Mouse (Mus musculus): ENCODE results near the gene Gm13030. TPM values are rescaled to one million over a fixed set of nuclear protein-coding genes. Genes with fewer than 3 reads are reported as not detected.
"Not testable (repeated sequence)": the region's sequence is repeated elsewhere in the genome, so short reads cannot be mapped to it uniquely, and the experiment has no call there.

Gene Gm13030
- polyA plus RNA-seq, 1 experiment from 2014 or later: not detected

GRCm38 (mm10) chr4:138827147-138827546 lies 46.6 kb downstream of the Gm13030 start:
- Histone ChIP-seq H3K9me3 (peaks cover 13% of the 10 kb centered on the region), H3K4me1 (peaks cover 33% of the 10 kb centered on the region), H3K9ac (no peak overlapping the region), H3K27ac (no peak overlapping the region), H3K27me3 (peaks cover 19% of the 10 kb centered on the region), H3K4me3 (no peak overlapping the region), H3K4me2 (replicated peaks) (no peak overlapping the region), H3K36me3 (no peaks in the 10 kb centered on the region)
- ATAC-seq (ENCODE audit: low FRiP score, low read depth): no peak
- 37% methylated on average over 11 of the region's 11 CpGs for WGBS

DNA sequence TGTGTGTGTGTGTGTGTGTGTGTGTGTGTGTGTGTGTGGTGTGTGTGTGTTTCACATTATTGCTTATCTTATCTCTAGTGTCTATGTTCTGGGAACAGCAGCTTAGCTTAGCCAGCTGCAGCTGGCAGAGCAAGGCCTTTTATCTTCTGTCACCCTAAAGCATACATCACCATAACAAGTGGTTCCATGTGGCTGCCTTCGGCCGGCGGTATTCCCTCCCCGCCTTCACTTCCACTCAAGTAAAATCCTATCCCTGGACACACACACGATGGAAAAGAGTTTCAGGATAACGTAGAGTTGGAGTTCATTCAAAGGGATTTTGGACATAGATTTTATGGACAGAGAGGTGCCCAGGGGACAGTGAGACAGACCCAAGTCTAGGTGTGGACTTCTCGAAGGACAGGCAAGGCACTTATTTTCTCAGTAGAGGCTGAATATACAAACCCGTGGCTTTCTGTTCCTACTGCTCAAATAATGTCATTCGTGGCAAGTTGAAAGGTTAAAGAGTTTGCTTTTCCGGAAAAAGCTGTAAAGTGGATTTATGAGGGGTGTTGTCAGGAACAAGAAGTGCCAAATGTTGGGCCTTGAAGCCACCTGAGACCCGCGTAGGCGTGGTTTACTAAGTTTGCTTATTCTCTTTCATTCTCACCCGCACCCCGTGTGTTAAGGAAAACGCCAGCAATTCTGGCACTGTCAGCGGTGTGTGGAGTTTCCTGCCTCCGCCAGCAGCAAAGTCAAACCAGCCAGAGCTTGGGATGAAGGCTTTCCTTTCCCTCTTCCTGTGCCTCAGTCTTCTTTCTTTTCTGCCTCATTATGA lies 47.8 kb downstream of the Gm13030 start:
- H3K4me2 ChIP-seq (replicated peaks): peak overlapping the region; percentile 34; the same call in 1 of the 2 replicates
- peaks cover 13% of the 10 kb centered on the region for H3K9me3 ChIP-seq
- H3K9ac ChIP-seq: no peak overlapping the region
- H3K36me3 ChIP-seq: no peaks in the 10 kb centered on the region
- H3K4me3 ChIP-seq: no peak overlapping the region
- no peak overlapping the region for H3K27ac ChIP-seq
- H3K27me3 ChIP-seq: peaks cover 12% of the 10 kb centered on the region
- WGBS: 8% methylated on average over 18 of the region's 18 CpGs
- peaks cover 33% of the 10 kb centered on the region for H3K4me1 ChIP-seq
- no peak for ATAC-seq (ENCODE audit: low FRiP score, low read depth)

DNA sequence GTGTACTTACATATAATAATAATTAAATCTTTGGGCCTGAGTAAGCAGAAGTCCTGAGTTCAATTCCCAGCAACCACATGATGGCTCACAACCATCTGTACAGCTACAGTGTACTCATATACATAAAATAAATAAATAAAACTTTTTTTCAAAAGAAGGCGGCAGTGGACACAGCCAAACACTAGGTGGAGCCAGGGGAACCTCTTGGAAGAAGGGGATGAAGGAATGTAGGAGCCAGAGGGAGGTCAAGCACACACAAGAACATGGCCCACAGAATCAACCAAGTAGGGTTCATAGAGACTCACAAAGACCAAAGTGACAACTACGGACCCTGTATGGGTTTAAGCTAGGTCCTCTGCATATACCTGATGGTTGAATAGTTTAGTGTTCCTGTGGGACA lies 49.1 kb downstream of the Gm13030 start:
- H3K36me3 ChIP-seq: no peaks in the 10 kb centered on the region
- WGBS: 84% methylated on average over 2 of the region's 2 CpGs
- peaks cover 13% of the 10 kb centered on the region for H3K9me3 ChIP-seq
- H3K9ac ChIP-seq: no peak overlapping the region
- H3K4me3 ChIP-seq: no peak overlapping the region
- peaks cover 22% of the 10 kb centered on the region for H3K4me1 ChIP-seq
- peaks cover 12% of the 10 kb centered on the region for H3K27me3 ChIP-seq
- ATAC-seq (ENCODE audit: low FRiP score, low read depth): no peak
- no peak overlapping the region for H3K27ac ChIP-seq
- H3K4me2 ChIP-seq (replicated peaks): no peak overlapping the region

GRCm38 (mm10) chr4:138824161-138824560 lies 49.6 kb downstream of the Gm13030 start:
- H3K4me3 ChIP-seq; H3K9ac ChIP-seq; H3K27ac ChIP-seq; H3K4me2 ChIP-seq (replicated peaks); H3K36me3 ChIP-seq; ATAC-seq (ENCODE audit: low FRiP score, low read depth): not testable (repeated sequence)
- Histone ChIP-seq H3K9me3 (peaks cover 13% of the 10 kb centered on the region), H3K4me1 (peaks cover 21% of the 10 kb centered on the region), H3K27me3 (peaks cover 12% of the 10 kb centered on the region)
- WGBS: 80% methylated on average over 2 of the region's 2 CpGs

DNA sequence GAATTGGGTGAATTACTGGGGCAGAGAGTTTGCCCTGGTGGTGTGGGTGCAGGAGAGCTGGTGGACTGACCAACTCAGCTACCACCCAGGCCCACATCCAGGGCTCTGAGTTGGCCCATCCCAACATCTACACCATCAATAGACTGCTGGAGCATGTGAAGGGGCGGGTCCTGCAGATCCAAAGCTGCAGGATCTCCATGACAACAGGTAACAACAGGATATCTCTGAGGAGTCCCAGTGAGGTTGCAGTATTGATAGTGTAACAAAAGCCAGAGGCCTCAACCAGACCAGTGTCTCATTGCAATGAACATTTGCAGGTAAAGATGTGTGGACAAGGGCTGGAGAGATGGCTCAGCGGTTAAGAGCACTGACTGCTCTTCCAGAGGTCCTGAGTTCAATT lies 52.7 kb downstream of the Gm13030 start:
- peaks cover 11% of the 10 kb centered on the region for H3K4me1 ChIP-seq
- no peak overlapping the region for H3K4me2 ChIP-seq (replicated peaks)
- H3K4me3 ChIP-seq: no peak overlapping the region
- no peak overlapping the region for H3K27ac ChIP-seq
- H3K9me3 ChIP-seq: peaks cover 13% of the 10 kb centered on the region
- H3K36me3 ChIP-seq: no peaks in the 10 kb centered on the region
- no peak for ATAC-seq (ENCODE audit: low FRiP score, low read depth)
- H3K9ac ChIP-seq: no peak overlapping the region
- WGBS: 73% methylated on average over 2 of the region's 2 CpGs
- no peaks in the 10 kb centered on the region for H3K27me3 ChIP-seq

Other genes starting within 250 kb of the Gm13030 start
- gene Vwa5b1, start 238.1 kb downstream of the Gm13030 start, polyA plus RNA-seq (2015; fragmentation: Nextera tagmentation; extraction: Ambion mirVana): 0.10 TPM in 1 of 2 replicates, not detected in the other
- 0.19 and 0.33 TPM in 2 replicates for gene Pla2g2c, start 149.2 kb downstream of the Gm13030 start, polyA plus RNA-seq (2015; fragmentation: Nextera tagmentation; extraction: Ambion mirVana)
- gene Ubxn10, start 136.8 kb downstream of the Gm13030 start, polyA plus RNA-seq (2015; fragmentation: Nextera tagmentation; extraction: Ambion mirVana): 0.57 and 0.84 TPM in 2 replicates
- gene Pla2g2f, start 116.3 kb downstream of the Gm13030 start, polyA plus RNA-seq (2015; fragmentation: Nextera tagmentation; extraction: Ambion mirVana): 0.74 and 1.0 TPM in 2 replicates
- 0.13 and 0.14 TPM in 2 replicates for gene Pla2g2d, start 98.2 kb downstream of the Gm13030 start, polyA plus RNA-seq (2015; fragmentation: Nextera tagmentation; extraction: Ambion mirVana)
- gene Pla2g5, start 10.5 kb downstream of the Gm13030 start, polyA plus RNA-seq (2015; fragmentation: Nextera tagmentation; extraction: Ambion mirVana): 0.14 and 0.24 TPM in 2 replicates
- gene Pla2g2e, start 4.0 kb upstream of the Gm13030 start, polyA plus RNA-seq (2015; fragmentation: Nextera tagmentation; extraction: Ambion mirVana): not detected in 2 replicates
- 2.9 and 3.1 TPM in 2 replicates for gene Otud3, start 40.0 kb upstream of the Gm13030 start, polyA plus RNA-seq (2015; fragmentation: Nextera tagmentation; extraction: Ambion mirVana)
- gene Rnf186, start 93.1 kb upstream of the Gm13030 start, polyA plus RNA-seq (2015; fragmentation: Nextera tagmentation; extraction: Ambion mirVana): 0.27 and 0.45 TPM in 2 replicates
- 3.4 and 3.7 TPM in 2 replicates for gene Tmco4, start 98.9 kb upstream of the Gm13030 start, polyA plus RNA-seq (2015; fragmentation: Nextera tagmentation; extraction: Ambion mirVana)
- 0.27 and 0.34 TPM in 2 replicates for gene Htr6, start 201.6 kb upstream of the Gm13030 start, polyA plus RNA-seq (2015; fragmentation: Nextera tagmentation; extraction: Ambion mirVana)
- gene Nbl1, start 219.0 kb upstream of the Gm13030 start, polyA plus RNA-seq (2015; fragmentation: Nextera tagmentation; extraction: Ambion mirVana): 140 and 143 TPM in 2 replicates